In the genomic region with DNA sequence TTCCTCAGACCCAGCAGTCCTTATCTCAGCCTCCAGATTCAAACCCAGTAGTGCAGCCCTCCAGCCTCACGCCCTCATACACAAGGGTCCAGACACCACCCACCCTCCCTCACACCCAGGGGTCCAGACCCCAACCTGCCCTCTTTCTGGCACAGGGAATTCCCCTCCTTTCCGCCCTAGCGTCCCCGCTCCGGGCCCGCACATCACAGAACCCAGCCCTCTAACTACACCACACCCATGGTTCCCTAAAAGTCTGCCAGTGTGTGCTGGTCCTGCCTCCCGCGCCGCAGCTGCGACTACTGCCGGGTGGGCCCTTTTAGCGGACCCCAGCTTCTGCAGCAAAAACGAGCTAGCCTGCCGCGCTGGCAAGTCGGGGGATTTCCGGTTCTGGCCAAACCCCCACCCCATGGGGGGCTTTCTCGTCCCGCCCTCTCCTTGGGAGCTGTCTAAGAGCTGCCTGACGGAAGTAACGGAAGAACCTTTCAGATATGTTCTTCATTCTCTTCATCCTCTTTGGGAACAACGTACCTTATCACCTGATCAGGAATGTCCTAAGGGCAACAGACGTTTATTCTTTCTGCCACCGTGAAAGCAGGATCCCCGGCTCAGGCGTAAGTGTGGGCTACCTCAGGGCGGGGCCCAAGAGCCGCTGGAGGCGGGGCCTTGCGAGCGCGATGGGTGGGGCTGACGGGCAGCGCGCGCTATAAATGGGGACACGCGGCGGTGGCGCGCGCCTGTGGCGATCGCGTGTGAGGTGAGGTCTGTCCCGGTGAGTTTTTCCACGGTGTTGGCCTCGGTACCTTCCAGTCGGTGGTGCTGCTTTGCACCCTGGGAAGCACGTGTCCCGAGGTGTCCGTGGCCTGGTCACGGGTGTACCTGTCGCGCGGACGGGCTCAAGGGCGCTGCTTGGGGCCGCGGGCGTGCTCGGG, we compare ENCODE assay signal across 8 mouse cellular contexts. TPM values are rescaled to one million over a fixed set of nuclear protein-coding genes. Genes with fewer than 3 reads are reported as not detected.
DNase-seq lines count a peak whose midpoint lies in the region; ATAC-seq lines count a peak whose summit lies in the region.

Gene 1700028J19Rik (minus strand): TSS at position 641 of the 929 bp plus-strand sequence.
Gene 2410002F23Rik (plus strand): TSS at position 668 of the 929 bp plus-strand sequence.

- H3K4me3 ChIP-seq in heart, embryonic 14.5 days (ENCODE audit: control insufficient read depth in 1 of 2, insufficient read depth in 1 of 2, low read depth in 1 of 2, low read length in 2 of 2): peak within 1 kb of the TSS; percentile 84 to 97
- H3K4me3 ChIP-seq in liver, embryonic 13.5 days (replicated peaks): peak within 1 kb of the TSS; percentile 93
- peak within 1 kb of the TSS; percentile 96 for H3K4me3 ChIP-seq in stomach, embryonic 16.5 days (replicated peaks; ENCODE audit: low read length)

- WGBS in heart, embryonic 14.5 days: under 1% methylated on average over 62 of the region's 62 CpGs
- WGBS in liver, embryonic 13.5 days (ENCODE audit: insufficient replicate concordance): under 1% methylated on average over 62 of the region's 62 CpGs
- WGBS in stomach, embryonic 16.5 days: under 1% methylated on average over 62 of the region's 62 CpGs

- H3K27ac ChIP-seq in heart, embryonic 14.5 days (replicated peaks in 1 of 2; ENCODE audit: control insufficient read depth in 1 of 2, insufficient read depth in 1 of 2, low read depth in 2 of 2, low read length in 2 of 2): peak within 1 kb of the TSS; percentile 86 to 88
- H3K27ac ChIP-seq in liver, embryonic 13.5 days: peak within 1 kb of the TSS; percentile 84
- peak within 1 kb of the TSS; percentile 90 for H3K27ac ChIP-seq in stomach, embryonic 16.5 days (ENCODE audit: low read length)

- peaks cover 3 to 16% of the 10 kb centered on the region in 2 experiments; a peak in 3 of 4 replicates for H3K4me1 ChIP-seq in heart, embryonic 14.5 days (ENCODE audit: control insufficient read depth in 2 of 2, insufficient read depth in 2 of 2, low read length in 2 of 2)
- peaks cover 45% of the 10 kb centered on the region for H3K4me1 ChIP-seq in liver, embryonic 13.5 days (replicated peaks)
- peaks cover 11% of the 10 kb centered on the region for H3K4me1 ChIP-seq in stomach, embryonic 16.5 days (ENCODE audit: control insufficient read depth, insufficient read depth, low read length)

- peak; percentile 82 for DNase-seq in c-Kit-negative CD71-positive TER-119-positive erythroid progenitor cells, embryonic 14.5 days (ENCODE audit: low read depth, low spot score)
- DNase-seq in fibroblast of lung, adult 2 months (ENCODE audit: low read depth): peak; percentile 73
- DNase-seq in kidney, postnatal 14 days: peak; percentile 93
- peak; percentile 81 for DNase-seq in liver, embryonic 13.5 days
- peak; percentile 93 for DNase-seq in neural tube, embryonic 10.5 days (ENCODE audit: extremely low spot score, low spot score)

- peak; percentile 87 for ATAC-seq in CD4-positive, CD25-positive, alpha-beta regulatory T cell, adult 4 months
- peak; percentile 86 for ATAC-seq in heart, embryonic 14.5 days (ENCODE audit: insufficient number of reproducible peaks, insufficient read depth, low FRiP score, low read depth)
- peak; percentile 80 for ATAC-seq in liver, embryonic 13.5 days (ENCODE audit: low read depth)
- peak; percentile 89 for ATAC-seq in stomach, embryonic 16.5 days (ENCODE audit: insufficient read depth, low FRiP score)

- H3K36me3 ChIP-seq in heart, embryonic 14.5 days (ENCODE audit: control insufficient read depth, insufficient read depth, low read length): peaks cover 34% of the 10 kb centered on the region
- peaks cover 36% of the 10 kb centered on the region for H3K36me3 ChIP-seq in liver, embryonic 13.5 days
- peaks cover 4% of the 10 kb centered on the region; the same call in 1 of the 2 replicates for H3K36me3 ChIP-seq in stomach, embryonic 16.5 days (ENCODE audit: control insufficient read depth, insufficient read depth, low read length)

- H3K27me3 ChIP-seq in heart, embryonic 14.5 days (ENCODE audit: control insufficient read depth, insufficient read depth, low read length): no peaks in the 10 kb centered on the region
- H3K27me3 ChIP-seq in liver, embryonic 13.5 days: no peaks in the 10 kb centered on the region
- no peaks in the 10 kb centered on the region for H3K27me3 ChIP-seq in stomach, embryonic 16.5 days (ENCODE audit: control insufficient read depth, insufficient read depth, low read length)

- no peaks in the 10 kb centered on the region for H3K9me3 ChIP-seq in heart, embryonic 14.5 days (ENCODE audit: control insufficient read depth, low read length)
- H3K9me3 ChIP-seq in liver, embryonic 13.5 days (replicated peaks): no peaks in the 10 kb centered on the region
- H3K9me3 ChIP-seq in stomach, embryonic 16.5 days (replicated peaks; ENCODE audit: control insufficient read depth, low read length): no peaks in the 10 kb centered on the region

- peak within 1 kb of the TSS; percentile 97 for H3K9ac ChIP-seq in heart, embryonic 14.5 days (ENCODE audit: low read length)
- H3K9ac ChIP-seq in liver, embryonic 13.5 days: peak within 1 kb of the TSS; percentile 91
- H3K9ac ChIP-seq in stomach, embryonic 16.5 days (ENCODE audit: low read length): peak within 1 kb of the TSS; percentile 91

- peak within 1 kb of the TSS; percentile 92 for H3K4me2 ChIP-seq in heart, embryonic 14.5 days (ENCODE audit: low read length)
- peak within 1 kb of the TSS; percentile 87 for H3K4me2 ChIP-seq in liver, embryonic 13.5 days
- H3K4me2 ChIP-seq in stomach, embryonic 16.5 days (ENCODE audit: low read depth, low read length): peak within 1 kb of the TSS; percentile 81

RNA-seq across cellular contexts. Expression of gene 1700028J19Rik, which starts in this region (rescaled TPM):
- polyA plus RNA-seq in CD4-positive, CD25-positive, alpha-beta regulatory T cell, adult 4 months (2017; shearing (Covaris generic)): 1 to 10 TPM in 1 of 2 experiments, under 1 TPM in 1; 0.93 to 1.7 TPM
- polyA plus RNA-seq in heart, embryonic 14.5 days (2014; fragmentation: Nextera tagmentation; extraction: Ambion mirVana): 1.1 and 1.6 TPM in 2 replicates
- polyA plus RNA-seq in liver, embryonic 13.5 days (2015; fragmentation: Nextera tagmentation; extraction: Ambion mirVana): 1.3 and 1.6 TPM in 2 replicates
- polyA plus RNA-seq in stomach, embryonic 16.5 days (2015; fragmentation: Nextera tagmentation; extraction: Ambion mirVana): 1.4 and 1.6 TPM in 2 replicates

RNA-seq across cellular contexts. Expression of gene 2410002F23Rik, which starts in this region (rescaled TPM):
- polyA plus RNA-seq in CD4-positive, CD25-positive, alpha-beta regulatory T cell, adult 4 months (2017; shearing (Covaris generic)): 100 to 1,000 TPM; 101 to 192 TPM
- polyA plus RNA-seq in heart, embryonic 14.5 days (2014; fragmentation: Nextera tagmentation; extraction: Ambion mirVana): 54.8 and 62.7 TPM in 2 replicates
- polyA plus RNA-seq in liver, embryonic 13.5 days (2015; fragmentation: Nextera tagmentation; extraction: Ambion mirVana): 40.3 and 47.0 TPM in 2 replicates
- polyA plus RNA-seq in stomach, embryonic 16.5 days (2015; fragmentation: Nextera tagmentation; extraction: Ambion mirVana): 131 and 139 TPM in 2 replicates

Comparison
In these comparisons a context has a peak if more than half of its experiments do, and no peak if none do; other contexts are left out.
1. Peak in every context shown above with its lines: DNase-seq, ATAC-seq, H3K4me3 ChIP-seq and H3K27ac ChIP-seq.